Mouse (Mus musculus) small intestine, adult 2 months (tissue): Measurements from ENCODE around the gene Lce1e.

Experiments
- CTCF ChIP-seq: fragments of 200-500 bp; IDR thresholded peaks from 2 replicates; pipeline ENCODE4 v1.5.1; 2012; ENCODE audit warnings: low read depth, mild to moderate bottlenecking, control low read depth, inconsistent platforms, low read length, moderate library complexity, mixed read lengths; ENCODE audit not compliant: insufficient replicate concordance, insufficient read length; ENCODE audit errors: extremely low read depth
- POLR2A ChIP-seq: fragments of 200-500 bp; IDR thresholded peaks from 2 replicates; pipeline ENCODE4 v1.6.1; 2012; ENCODE audit warnings: low read depth, mild to moderate bottlenecking, control low read depth, inconsistent platforms, low read length, moderate library complexity

DNA sequence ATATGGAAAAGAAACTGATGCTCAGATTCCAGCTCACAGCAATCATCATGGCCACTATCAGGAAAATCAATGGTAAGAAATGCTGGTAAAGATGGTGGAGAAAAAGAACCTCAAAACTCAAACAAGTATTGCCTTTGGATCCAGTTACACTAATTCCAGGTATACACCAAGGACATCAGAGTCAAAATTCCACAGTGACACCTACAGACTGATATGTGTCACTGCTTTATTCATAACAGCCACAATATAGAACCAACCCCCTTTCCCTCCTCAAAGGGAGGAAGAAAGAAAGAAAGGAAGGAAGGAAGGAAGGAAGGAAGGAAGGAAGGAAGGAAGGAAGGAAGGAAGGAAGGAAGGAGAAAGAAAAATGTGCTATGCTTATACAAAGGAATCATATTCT is 6.2 kb upstream of the Lce1e start:
- no peak for TF ChIP-seq CTCF
- no peak for TF ChIP-seq POLR2A
